Mouse (Mus musculus) lung, postnatal 0 days (tissue): ENCODE results near the gene Ints1. TPM values are rescaled to one million over a fixed set of nuclear protein-coding genes. Genes with fewer than 3 reads are reported as not detected.

Experiments used
- ATAC-seq: fragments of 200-750 bp; cut with Nextera tagmentation; 2 replicates; pipeline ENCODE4 v1.8.0; 2017; ENCODE audit warnings: moderate library complexity
- DNase-seq: peaks from one replicate; pipeline ENCODE4 v3.0.0-alpha.2; 2016; ENCODE audit warnings: low spot score
- H3K27ac ChIP-seq: fragments of 300-500 bp; sonication (generic); 2 replicates; pipeline ENCODE4 v1.5.1; 2014; ENCODE audit warnings: antibody characterized with exemption, mild to moderate bottlenecking, low read length, mixed read lengths
- H3K27me3 ChIP-seq: fragments of 300-500 bp; sonication (generic); replicated peaks from 2 replicates; pipeline ENCODE4 v1.6.1; 2014; ENCODE audit warnings: low read length, mixed read lengths; ENCODE audit not compliant: insufficient read depth
- H3K36me3 ChIP-seq: fragments of 300-500 bp; sonication (generic); 2 replicates; pipeline ENCODE4 v1.6.1; 2014; ENCODE audit warnings: low read length, mixed read lengths; ENCODE audit not compliant: insufficient read depth
- H3K4me1 ChIP-seq: fragments of 300-500 bp; sonication (generic); 2 replicates; pipeline ENCODE4 v1.6.1; 2014; ENCODE audit warnings: antibody characterized with exemption, low read depth, low read length, mixed read lengths; ENCODE audit not compliant: insufficient read depth
- H3K4me2 ChIP-seq: fragments of 300-500 bp; sonication (generic); replicated peaks from 2 replicates; pipeline ENCODE4 v1.6.1; 2014; ENCODE audit warnings: low read depth, mild to moderate bottlenecking, low read length, moderate library complexity, mixed read lengths
- H3K4me3 ChIP-seq: fragments of 300-500 bp; sonication (generic); 2 replicates; pipeline ENCODE4 v1.5.1; 2014; ENCODE audit warnings: low read depth, low read length
- H3K9ac ChIP-seq: fragments of 300-500 bp; sonication (generic); replicated peaks from 2 replicates; pipeline ENCODE4 v1.6.1; 2014; ENCODE audit warnings: low read depth, mild to moderate bottlenecking
- H3K9me3 ChIP-seq: fragments of 300-500 bp; sonication (generic); 2 replicates; pipeline ENCODE4 v1.6.1; 2016; ENCODE audit warnings: low read length, mixed read lengths
- CTCF ChIP-seq: IDR thresholded peaks from 2 replicates; pipeline ENCODE4 v1.5.1; 2016; ENCODE audit warnings: antibody characterized with exemption, mild to moderate bottlenecking
- EP300 ChIP-seq: IDR thresholded peaks from 2 replicates; pipeline ENCODE4 v1.6.1; 2016; ENCODE audit warnings: antibody characterized with exemption, mild to moderate bottlenecking, control low read depth
- WGBS: fragments of 180-500 bp; shearing (Covaris S2); extraction: QIAGEN DNeasy Blood & Tissue Kit; methylation state at CpG from one replicate; pipeline ENCODE4 v1.1.7; 2014; 5-methylcytosine and 5-hydroxymethylcytosine counted together
- polyA plus RNA-seq: library from polyadenylated mRNA; unstranded; fragments of >200 nt; fragmentation: Nextera tagmentation; extraction: Ambion mirVana; gene quantifications from 2 replicates; pipeline ENCODE4 v1.2.1, GENCODE M21; 2015

The Ints1 gene
- polyA plus RNA-seq, 1 experiment from 2014 or later, result 8.6 TPM

- no peak overlapping the region for H3K27ac ChIP-seq
- DNase-seq (no peak), ATAC-seq (no peak)
- H3K4me3 ChIP-seq, result no peak overlapping the region
- H3K36me3 ChIP-seq, result no peaks in the 10 kb centered on the region
- peaks cover 11% of the 10 kb centered on the region for H3K4me1 ChIP-seq
- no peaks in the 10 kb centered on the region for H3K27me3 ChIP-seq
- 72% methylated on average over 11 of the region's 11 CpGs for WGBS
- no peak overlapping the region for H3K4me2 ChIP-seq
- no peaks in the 10 kb centered on the region for H3K9me3 ChIP-seq
- TF ChIP-seq CTCF (no peak), EP300 (no peak)
- H3K9ac ChIP-seq, result no peak overlapping the region
Measured at GRCm38 (mm10) chr5:139727261-139727660, 48.2 kb downstream of the Ints1 start.

- H3K9me3 ChIP-seq, result no peaks in the 10 kb centered on the region
- TF ChIP-seq EP300 (no peak), CTCF (no peak)
- H3K9ac ChIP-seq, result no peak overlapping the region
- H3K4me2 ChIP-seq, result no peak overlapping the region
- 80% methylated on average over 3 of the region's 3 CpGs for WGBS
- H3K36me3 ChIP-seq, result no peaks in the 10 kb centered on the region
- ATAC-seq (no peak), DNase-seq (no peak)
- H3K4me3 ChIP-seq, result no peak overlapping the region
- peaks cover 8% of the 10 kb centered on the region for H3K4me1 ChIP-seq
- H3K27me3 ChIP-seq, result no peaks in the 10 kb centered on the region
- H3K27ac ChIP-seq, result no peak overlapping the region
Measured at GRCm38 (mm10) chr5:139726186-139726585, 49.3 kb downstream of the Ints1 start.

- no peaks in the 10 kb centered on the region for H3K36me3 ChIP-seq
- no peak overlapping the region for H3K27ac ChIP-seq
- no peaks in the 10 kb centered on the region for H3K27me3 ChIP-seq
- no peak overlapping the region for H3K4me2 ChIP-seq
- H3K9me3 ChIP-seq, result no peaks in the 10 kb centered on the region
- DNase-seq, result no peak
- H3K4me3 ChIP-seq, result no peak overlapping the region
- no peak overlapping the region for H3K9ac ChIP-seq
- no peak for ATAC-seq
- no peak for TF ChIP-seq EP300
- TF ChIP-seq CTCF, result no peak
- H3K4me1 ChIP-seq, result peaks cover 4% of the 10 kb centered on the region; the same call in 1 of the 2 replicates
- WGBS, result 40% methylated on average over 10 of the region's 10 CpGs
Measured at GRCm38 (mm10) chr5:139724336-139725116, 50.9 kb downstream of the Ints1 start.

GRCm38 (mm10) chr5:139723113-139723512 is 52.4 kb downstream of the Ints1 start:
- WGBS, result 52% methylated on average over 9 of the region's 9 CpGs

GRCm38 (mm10) chr5:139722709-139723108 is 52.8 kb downstream of the Ints1 start:
- peak; percentile 40 for DNase-seq
- whole genome bisulfite sequencing, result 48% methylated on average over 6 of the region's 6 CpGs
- no peak for TF ChIP-seq EP300
- peak; percentile 51 for TF ChIP-seq CTCF
- H3K27ac ChIP-seq, result no peak overlapping the region
- H3K4me3 ChIP-seq, result no peak overlapping the region
- no peaks in the 10 kb centered on the region for H3K36me3 ChIP-seq
- peak; percentile 37 for ATAC-seq
- no peak overlapping the region for H3K9ac ChIP-seq
- H3K27me3 ChIP-seq, result no peaks in the 10 kb centered on the region
- H3K4me2 ChIP-seq, result no peak overlapping the region
- no peaks in the 10 kb centered on the region for H3K9me3 ChIP-seq
- peaks cover 4% of the 10 kb centered on the region; the same call in 1 of the 2 replicates for H3K4me1 ChIP-seq

More at GRCm38 (mm10) chr5:139723113-139723512, 52.4 kb downstream of the Ints1 start:
- Histone ChIP-seq H3K4me3 (no peak overlapping the region), H3K36me3 (no peaks in the 10 kb centered on the region), H3K9me3 (no peaks in the 10 kb centered on the region), H3K4me1 (peaks cover 4% of the 10 kb centered on the region; the same call in 1 of the 2 replicates), H3K4me2 (no peak overlapping the region), H3K27ac (no peak overlapping the region), H3K9ac (no peak overlapping the region), H3K27me3 (no peaks in the 10 kb centered on the region)
- TF ChIP-seq EP300 (no peak), CTCF (no peak)
- ATAC-seq (no peak), DNase-seq (no peak)

- Histone ChIP-seq H3K4me2 (no peak overlapping the region), H3K27me3 (no peaks in the 10 kb centered on the region), H3K36me3 (no peaks in the 10 kb centered on the region), H3K9ac (no peak overlapping the region), H3K27ac (no peak overlapping the region), H3K4me3 (no peak overlapping the region), H3K4me1 (no peaks in the 10 kb centered on the region), H3K9me3 (no peaks in the 10 kb centered on the region)
- ATAC-seq (no peak), DNase-seq (no peak)
- WGBS, result 85% methylated on average over 7 of the region's 7 CpGs
- TF ChIP-seq EP300 (no peak), CTCF (no peak)
Measured at GRCm38 (mm10) chr5:139718949-139719348, 56.5 kb downstream of the Ints1 start.
